Mouse (Mus musculus) liver, adult 2 months (tissue): ENCODE data around the gene Timm50. TPM values are rescaled to one million over a fixed set of nuclear protein-coding genes. Genes with fewer than 3 reads are reported as not detected.

Experiments
- DNase-seq: peaks from one replicate; pipeline ENCODE4 v3.0.0-alpha.2; 2011; ENCODE audit warnings: low read depth, low spot score; ENCODE audit errors: extremely low read depth
- H3K27ac ChIP-seq: fragments of 200-500 bp; replicated peaks from 2 replicates; pipeline ENCODE4 v1.5.1; 2012; ENCODE audit warnings: low read depth, mild to moderate bottlenecking, control low read depth, inconsistent platforms, low read length; ENCODE audit not compliant: insufficient read depth
- H3K27me3 ChIP-seq: fragments of 200-500 bp; 2 replicates; pipeline ENCODE4 v1.6.1; 2012; ENCODE audit warnings: mild to moderate bottlenecking, moderate library complexity, low read length, inconsistent platforms; ENCODE audit not compliant: control insufficient read depth, insufficient read depth
- H3K36me3 ChIP-seq: fragments of 200-500 bp; 2 replicates; pipeline ENCODE4 v1.6.1; 2012; ENCODE audit warnings: low read length, inconsistent platforms; ENCODE audit not compliant: control insufficient read depth, insufficient read depth
- H3K4me1 ChIP-seq: fragments of 200-500 bp; 2 replicates; pipeline ENCODE4 v1.6.1; 2011; ENCODE audit warnings: low read length; ENCODE audit not compliant: control insufficient read depth, insufficient read depth
- H3K4me3 ChIP-seq: fragments of 200-500 bp; 2 replicates; pipeline ENCODE4 v1.5.1; 2011; ENCODE audit warnings: low read depth, mild to moderate bottlenecking, control low read depth, low read length, moderate library complexity; ENCODE audit not compliant: insufficient read depth
- H3K79me2 ChIP-seq: fragments of 200-500 bp; 2 replicates; pipeline ENCODE4 v1.6.1; 2012; ENCODE audit warnings: inconsistent platforms, mild to moderate bottlenecking, low read length, moderate library complexity; ENCODE audit not compliant: control insufficient read depth, insufficient read depth
- H3K9ac ChIP-seq: fragments of 200-500 bp; 2 replicates; pipeline ENCODE4 v1.6.1; 2012; ENCODE audit warnings: low read depth, mild to moderate bottlenecking, control low read depth, inconsistent platforms, low read length
- CTCF ChIP-seq: fragments of 200-500 bp; IDR thresholded peaks from 2 replicates; pipeline ENCODE4 v1.5.1; 2011; ENCODE audit warnings: low read depth, low read length, control low read depth
- POLR2A ChIP-seq: fragments of 200-500 bp; IDR thresholded peaks from 2 replicates; pipeline ENCODE4 v1.6.1; 2011; ENCODE audit warnings: low read length, control low read depth; ENCODE audit not compliant: insufficient read depth; ENCODE audit errors: extremely low read depth
- WGBS: fragments of 180-500 bp; shearing (Covaris S2); methylation state at CpG from one replicate; pipeline ENCODE4 v1.1.7; 2018; 5-methylcytosine and 5-hydroxymethylcytosine counted together
- polyA plus RNA-seq: library from polyadenylated mRNA; depleted of rRNA; stranded (reverse); fragments of >200 nt; gene quantifications from 2 replicates; pipeline ENCODE4 v1.2.3, GENCODE M21; 2012
- total RNA-seq: library from RNA; depleted of rRNA; stranded (reverse); fragments of >200 nt; gene quantifications from 2 replicates; pipeline ENCODE4 v1.2.3, GENCODE M21; 2014

Gene Timm50
- total and polyA plus RNA-seq, 2 experiments: 22.6 to 52.6 TPM

- H3K27ac ChIP-seq: no peak overlapping the region; the same call in 1 of the 2 replicates
- H3K79me2 ChIP-seq: peaks cover 11% of the 10 kb centered on the region; the same call in 1 of the 2 replicates
- DNase-seq: no peak
- TF ChIP-seq CTCF: no peak
- TF ChIP-seq POLR2A: no peak
- no peak overlapping the region for H3K9ac ChIP-seq
- H3K36me3 ChIP-seq: peaks cover 11% of the 10 kb centered on the region
- peaks cover 28% of the 10 kb centered on the region for H3K4me1 ChIP-seq
- H3K4me3 ChIP-seq: no peak overlapping the region
- no peaks in the 10 kb centered on the region for H3K27me3 ChIP-seq
- 90% methylated on average over 7 of the region's 7 CpGs for WGBS
These were observed 36.7 kb upstream of the Timm50 start for GRCm38 (mm10) chr7:28348601-28349000.

DNA sequence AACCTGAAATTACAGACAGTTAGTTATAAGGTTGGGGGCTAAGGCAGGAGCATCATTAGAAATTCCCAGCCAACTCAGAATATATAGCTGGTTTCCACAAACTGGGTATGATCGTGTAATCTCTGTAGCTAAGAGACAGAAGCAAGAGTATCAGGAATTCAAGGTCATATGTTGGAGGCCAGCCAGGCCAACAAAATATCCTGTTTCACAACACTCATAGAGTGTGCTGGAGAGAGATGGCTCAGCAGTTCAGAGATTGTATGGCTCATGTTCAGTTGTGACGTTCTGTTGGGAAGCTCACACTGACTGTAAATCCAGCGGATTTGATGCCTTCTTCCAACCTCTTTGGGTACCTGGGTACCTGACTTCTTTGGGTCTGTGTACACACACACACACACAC lies 35.9 kb upstream of the Timm50 start:
- peaks cover 4% of the 10 kb centered on the region; the same call in 1 of the 2 replicates for H3K36me3 ChIP-seq
- peak overlapping the region; percentile 52; the same call in 1 of the 2 replicates for H3K9ac ChIP-seq
- peaks cover 11% of the 10 kb centered on the region; the same call in 1 of the 2 replicates for H3K79me2 ChIP-seq
- H3K27ac ChIP-seq: peak overlapping the region; percentile 93
- TF ChIP-seq CTCF (no peak), POLR2A (no peak)
- peaks cover 24% of the 10 kb centered on the region for H3K4me1 ChIP-seq
- H3K4me3 ChIP-seq: no peak overlapping the region
- WGBS: 3% methylated on average over 3 of the region's 3 CpGs
- peak; percentile 93 for DNase-seq
- H3K27me3 ChIP-seq: no peaks in the 10 kb centered on the region

DNA sequence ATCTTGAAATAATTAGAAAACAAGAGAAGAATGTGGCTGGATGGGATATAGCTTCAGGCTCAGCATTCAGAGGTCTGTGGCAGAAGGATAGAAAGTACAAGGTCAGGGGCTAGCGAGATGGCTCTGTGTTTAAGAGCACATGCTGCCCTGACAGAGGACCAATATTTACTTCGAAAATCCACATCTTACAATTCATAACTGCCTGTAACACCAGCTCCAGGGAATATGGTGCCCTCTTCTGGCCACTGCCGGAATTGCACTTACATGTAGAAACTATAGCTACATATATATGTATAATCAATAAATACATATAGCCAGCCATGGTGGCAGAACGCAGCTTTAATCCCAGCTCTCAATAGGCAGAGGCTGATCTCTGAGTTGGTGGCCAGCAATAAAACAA lies 32.8 kb upstream of the Timm50 start:
- no peaks in the 10 kb centered on the region for H3K79me2 ChIP-seq
- TF ChIP-seq POLR2A (no peak), CTCF (peak; percentile 64)
- DNase-seq: peak; percentile 60
- H3K27ac ChIP-seq: no peak overlapping the region
- H3K4me3 ChIP-seq: no peak overlapping the region
- H3K27me3 ChIP-seq: no peaks in the 10 kb centered on the region
- 0% methylated on average over 4 of the region's 4 CpGs for WGBS
- peaks cover 25% of the 10 kb centered on the region for H3K4me1 ChIP-seq
- H3K9ac ChIP-seq: no peak overlapping the region
- H3K36me3 ChIP-seq: no peaks in the 10 kb centered on the region

DNA sequence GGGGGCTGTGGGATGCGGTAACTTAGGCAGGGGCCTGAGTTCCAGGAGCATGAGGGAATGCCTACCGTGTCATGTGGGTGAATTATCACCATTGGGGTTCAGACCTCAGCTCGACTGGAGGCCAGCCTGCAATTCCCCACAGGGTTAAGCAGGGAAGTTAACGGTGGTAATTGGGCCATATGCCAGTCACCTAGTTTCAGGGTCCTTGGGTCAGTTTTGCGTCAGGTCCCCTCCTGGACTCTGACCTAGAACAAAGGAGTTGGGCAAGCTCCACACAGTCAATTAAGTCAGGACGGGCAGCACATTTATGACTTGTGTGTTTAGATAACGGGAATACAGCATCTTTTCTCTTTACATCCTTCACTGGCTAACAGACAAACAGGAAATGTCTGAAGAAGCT lies 29.5 kb upstream of the Timm50 start:
- 0 out of 2 replicates have a peak overlapping the region, but pooled peaks have one; percentile 21 for H3K9ac ChIP-seq
- H3K27me3 ChIP-seq: no peaks in the 10 kb centered on the region
- peak; percentile 87 for DNase-seq
- 12% methylated on average over 7 of the region's 7 CpGs for WGBS
- peak overlapping the region; percentile 87 for H3K27ac ChIP-seq
- TF ChIP-seq CTCF (no peak), POLR2A (no peak)
- H3K4me1 ChIP-seq: peaks cover 26% of the 10 kb centered on the region
- H3K36me3 ChIP-seq: no peaks in the 10 kb centered on the region
- H3K79me2 ChIP-seq: peaks cover 16% of the 10 kb centered on the region
- H3K4me3 ChIP-seq: no peak overlapping the region

GRCm38 (mm10) chr7:28339213-28339917 lies 27.5 kb upstream of the Timm50 start:
- Histone ChIP-seq H3K9ac (no peak overlapping the region), H3K79me2 (peaks cover 32% of the 10 kb centered on the region), H3K27ac (peak overlapping the region; percentile 67), H3K27me3 (no peaks in the 10 kb centered on the region), H3K36me3 (peaks cover 1% of the 10 kb centered on the region; the same call in 1 of the 2 replicates), H3K4me1 (peaks cover 29% of the 10 kb centered on the region), H3K4me3 (peak overlapping the region; percentile 12; the same call in 1 of the 2 replicates)
- peak; percentile 71 for DNase-seq
- 48% methylated on average over 19 of the region's 19 CpGs for WGBS
- TF ChIP-seq POLR2A (no peak), CTCF (peak; percentile 50)
